Comparison of ENCODE assay signal across 8 mouse cellular contexts in the genomic region with DNA sequence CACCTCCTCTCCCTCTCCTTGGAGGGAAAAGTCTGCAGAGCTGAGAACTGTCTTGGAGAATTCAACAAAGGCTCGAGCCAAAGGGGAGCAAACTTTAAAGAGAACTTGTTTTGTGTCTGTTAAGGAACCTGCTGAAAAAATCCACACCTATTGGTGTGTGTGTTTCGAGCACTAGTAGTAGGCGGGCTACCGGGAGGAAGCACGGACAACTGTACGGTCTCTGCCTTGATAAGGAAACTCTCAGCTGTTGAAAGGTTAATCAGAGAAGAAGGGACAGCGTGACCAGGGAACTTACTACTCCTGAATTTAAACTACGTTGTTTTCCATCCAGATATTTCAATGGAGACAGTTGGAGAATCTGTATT.
DNase-seq lines count a peak whose midpoint lies in the region; ATAC-seq and TF ChIP-seq lines count a peak whose summit lies in the region.

No protein-coding gene starts in this region.

- no peak for TF ChIP-seq CTCF in cortical plate, adult 2 months (IDR thresholded peaks at IDR 0.05; ENCODE audit: extremely low read depth, insufficient read depth, low read length)

- H3K9me3 ChIP-seq in lung, embryonic 15.5 days, result no peaks in the 10 kb centered on the region
- H3K9me3 ChIP-seq in intestine, embryonic 15.5 days, result no peaks in the 10 kb centered on the region

- no peaks in the 10 kb centered on the region for H3K27me3 ChIP-seq in lung, embryonic 15.5 days
- H3K27me3 ChIP-seq in intestine, embryonic 15.5 days (replicated peaks), result no peaks in the 10 kb centered on the region

- no peaks in the 10 kb centered on the region for H3K36me3 ChIP-seq in lung, embryonic 15.5 days
- no peaks in the 10 kb centered on the region for H3K36me3 ChIP-seq in intestine, embryonic 15.5 days

- H3K27ac ChIP-seq in lung, embryonic 15.5 days, result peak overlapping the region; percentile 98
- 0 out of 2 replicates have a peak overlapping the region, but pooled peaks have one; percentile 27 for H3K27ac ChIP-seq in cortical plate, adult 2 months (ENCODE audit: insufficient read depth, low read length)
- peak overlapping the region; percentile 94 for H3K27ac ChIP-seq in intestine, embryonic 15.5 days

- no peak for TF ChIP-seq POLR2A in cortical plate, adult 2 months (IDR thresholded peaks at IDR 0.05; ENCODE audit: extremely low read depth, insufficient read depth, low read length)

- peak overlapping the region; percentile 74 for H3K4me2 ChIP-seq in lung, embryonic 15.5 days
- peak overlapping the region; percentile 65 for H3K4me2 ChIP-seq in intestine, embryonic 15.5 days (replicated peaks)

- H3K9ac ChIP-seq in lung, embryonic 15.5 days, result peak overlapping the region; percentile 57
- H3K9ac ChIP-seq in intestine, embryonic 15.5 days, result peak overlapping the region; percentile 41

- H3K4me3 ChIP-seq in lung, embryonic 15.5 days, result peak overlapping the region; percentile 55
- H3K4me3 ChIP-seq in cortical plate, adult 2 months (ENCODE audit: insufficient read depth, low read length), result peak overlapping the region; percentile 35
- peak overlapping the region; percentile 43 for H3K4me3 ChIP-seq in intestine, embryonic 15.5 days (replicated peaks)

- H3K4me1 ChIP-seq in lung, embryonic 15.5 days, result peaks cover 83% of the 10 kb centered on the region
- peaks cover 6% of the 10 kb centered on the region; the same call in 1 of the 2 replicates for H3K4me1 ChIP-seq in cortical plate, adult 2 months (ENCODE audit: control insufficient read depth, insufficient read depth, low read length)
- H3K4me1 ChIP-seq in intestine, embryonic 15.5 days (replicated peaks), result peaks cover 44% of the 10 kb centered on the region

- ATAC-seq in lung, embryonic 15.5 days (ENCODE audit: borderline replicate concordance, extremely low read depth, low FRiP score, low TSS enrichment), result peak; percentile 17
- peak; percentile 67 for ATAC-seq in intestine, embryonic 15.5 days

- DNase-seq in lung, postnatal 25 days (ENCODE audit: low spot score), result no peak
- peak; percentile 53 for DNase-seq in naive thymus-derived CD4-positive, alpha-beta T cell, adult 2 months (ENCODE audit: low read depth)
- no peak for DNase-seq in adrenal gland, adult 18-20 months (ENCODE audit: low spot score in 2 of 2)
- no peak for DNase-seq in urinary bladder, postnatal 36 days (ENCODE audit: low spot score in 2 of 2)
- DNase-seq in thymus, postnatal 10 days (ENCODE audit: low spot score in 2 of 2), result no peak

- under 1% methylated on average over 8 of the region's 8 CpGs for WGBS in lung, embryonic 15.5 days
- WGBS in intestine, embryonic 15.5 days, result under 1% methylated on average over 8 of the region's 8 CpGs

Comparison
In these comparisons a context has a peak if more than half of its experiments do, and no peak if none do; other contexts are left out.
1. H3K27ac ChIP-seq: peak in every context shown above with its lines; median percentile 98 in lung, embryonic 15.5 days; 94 in intestine, embryonic 15.5 days; 27 in cortical plate, adult 2 months.